Mouse (Mus musculus): ENCODE data around the gene Lca5l. TPM values are rescaled to one million over a fixed set of nuclear protein-coding genes. Genes with fewer than 3 reads are reported as not detected.
"Not testable (repeated sequence)": the region's sequence is repeated elsewhere in the genome, so short reads cannot be mapped to it uniquely, and the experiment has no call there.

Lca5l gene
- polyA plus RNA-seq, 1 experiment from 2014 or later = 1.2 TPM

- peak within 1 kb of the TSS; percentile 21 for H3K27ac ChIP-seq (ENCODE audit: low read length)
- ATAC-seq = peak; percentile 97
- H3K9ac ChIP-seq (replicated peaks; ENCODE audit: low read depth, low read length) = peak within 1 kb of the TSS; percentile 78
- peak within 1 kb of the TSS; percentile 73 for H3K4me2 ChIP-seq (ENCODE audit: low read length)
- H3K9me3 ChIP-seq (ENCODE audit: control insufficient read depth, low read length) = no peaks in the 10 kb centered on the region
- H3K4me3 ChIP-seq (replicated peaks; ENCODE audit: low read length) = peak within 1 kb of the TSS; percentile 80
- under 1% methylated on average over 68 of the region's 68 CpGs for WGBS
- H3K27me3 ChIP-seq (replicated peaks; ENCODE audit: control insufficient read depth, insufficient read depth, low read length) = no peaks in the 10 kb centered on the region
- H3K36me3 ChIP-seq (ENCODE audit: control insufficient read depth, insufficient read depth) = no peaks in the 10 kb centered on the region
- H3K4me1 ChIP-seq (replicated peaks; ENCODE audit: control insufficient read depth, insufficient read depth, low read length) = peaks cover 11% of the 10 kb centered on the region
Measured at GRCm38 (mm10) chr16:96145110-96145800, 46.8 kb downstream of the Lca5l start, which contains the start of gene Wrb. Wrb (plus strand) TSS chr16:96145407.

DNA sequence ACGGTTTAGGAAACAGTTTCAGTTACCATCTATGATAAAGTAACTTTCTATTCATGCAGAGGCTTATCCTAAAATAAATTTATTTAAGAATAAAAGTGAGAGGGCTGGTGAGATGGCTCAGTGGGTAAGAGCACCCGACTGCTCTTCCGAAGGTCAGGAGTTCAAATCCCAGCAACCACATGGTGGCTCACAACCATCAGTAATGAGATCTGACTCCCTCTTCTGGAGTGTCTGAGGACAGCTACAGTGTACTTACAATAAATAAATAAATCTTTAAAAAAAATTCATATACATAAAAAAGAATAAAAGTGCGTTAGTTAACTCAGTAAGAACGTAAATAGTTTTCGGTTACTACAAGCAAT is 47.3 kb downstream of the Lca5l start:
- not testable (repeated sequence) for H3K4me2 ChIP-seq (ENCODE audit: low read length)
- WGBS = 26% methylated on average over 6 of the region's 6 CpGs

GRCm38 (mm10) chr16:96128466-96128865 is 63.6 kb downstream of the Lca5l start:
- peaks cover 26% of the 10 kb centered on the region for H3K4me1 ChIP-seq (replicated peaks; ENCODE audit: control insufficient read depth, insufficient read depth, low read length)
- no peaks in the 10 kb centered on the region for H3K27me3 ChIP-seq (replicated peaks; ENCODE audit: control insufficient read depth, insufficient read depth, low read length)
- peak overlapping the region; percentile 75 for H3K4me2 ChIP-seq (ENCODE audit: low read length)
- H3K9ac ChIP-seq (replicated peaks; ENCODE audit: low read depth, low read length) = peak overlapping the region; percentile 93
- ATAC-seq = no peak
- peaks cover 20% of the 10 kb centered on the region for H3K36me3 ChIP-seq (ENCODE audit: control insufficient read depth, insufficient read depth)
- peak overlapping the region; percentile 96 for H3K4me3 ChIP-seq (replicated peaks; ENCODE audit: low read length)
- 2% methylated on average over 9 of the region's 9 CpGs for WGBS
- no peaks in the 10 kb centered on the region for H3K9me3 ChIP-seq (ENCODE audit: control insufficient read depth, low read length)
- H3K27ac ChIP-seq (ENCODE audit: low read length) = peak overlapping the region; percentile 98

More for the DNA sequence above, 47.3 kb downstream of the Lca5l start:
- H3K36me3 ChIP-seq (ENCODE audit: control insufficient read depth, insufficient read depth); H3K9me3 ChIP-seq (ENCODE audit: control insufficient read depth, low read length); H3K27me3 ChIP-seq (replicated peaks; ENCODE audit: control insufficient read depth, insufficient read depth, low read length); H3K9ac ChIP-seq (replicated peaks; ENCODE audit: low read depth, low read length); H3K27ac ChIP-seq (ENCODE audit: low read length): not testable (repeated sequence)
- peaks cover 11% of the 10 kb centered on the region for H3K4me1 ChIP-seq (replicated peaks; ENCODE audit: control insufficient read depth, insufficient read depth, low read length)
- peak overlapping the region; percentile 80 for H3K4me3 ChIP-seq (replicated peaks; ENCODE audit: low read length)
- peak; percentile 29 for ATAC-seq

GRCm38 (mm10) chr16:96127657-96128344 is 64.3 kb downstream of the Lca5l start, which contains the start of gene Hmgn1:
Hmgn1 (minus strand) TSS chr16:96127729.
- H3K27ac ChIP-seq (ENCODE audit: low read length) = peak within 1 kb of the TSS; percentile 98
- no peaks in the 10 kb centered on the region for H3K9me3 ChIP-seq (ENCODE audit: control insufficient read depth, low read length)
- peaks cover 26% of the 10 kb centered on the region for H3K36me3 ChIP-seq (ENCODE audit: control insufficient read depth, insufficient read depth)
- peaks cover 26% of the 10 kb centered on the region for H3K4me1 ChIP-seq (replicated peaks; ENCODE audit: control insufficient read depth, insufficient read depth, low read length)
- H3K27me3 ChIP-seq (replicated peaks; ENCODE audit: control insufficient read depth, insufficient read depth, low read length) = no peaks in the 10 kb centered on the region
- under 1% methylated on average over 60 of the region's 72 CpGs for WGBS
- H3K4me2 ChIP-seq (ENCODE audit: low read length) = peak within 1 kb of the TSS; percentile 80
- peak within 1 kb of the TSS; percentile 96 for H3K4me3 ChIP-seq (replicated peaks; ENCODE audit: low read length)
- H3K9ac ChIP-seq (replicated peaks; ENCODE audit: low read depth, low read length) = peak within 1 kb of the TSS; percentile 93
- ATAC-seq = peak; percentile 96

- 2% methylated on average over 22 of the region's 52 CpGs for WGBS
Measured at GRCm38 (mm10) chr16:96127288-96127656, 64.8 kb downstream of the Lca5l start.

DNA sequence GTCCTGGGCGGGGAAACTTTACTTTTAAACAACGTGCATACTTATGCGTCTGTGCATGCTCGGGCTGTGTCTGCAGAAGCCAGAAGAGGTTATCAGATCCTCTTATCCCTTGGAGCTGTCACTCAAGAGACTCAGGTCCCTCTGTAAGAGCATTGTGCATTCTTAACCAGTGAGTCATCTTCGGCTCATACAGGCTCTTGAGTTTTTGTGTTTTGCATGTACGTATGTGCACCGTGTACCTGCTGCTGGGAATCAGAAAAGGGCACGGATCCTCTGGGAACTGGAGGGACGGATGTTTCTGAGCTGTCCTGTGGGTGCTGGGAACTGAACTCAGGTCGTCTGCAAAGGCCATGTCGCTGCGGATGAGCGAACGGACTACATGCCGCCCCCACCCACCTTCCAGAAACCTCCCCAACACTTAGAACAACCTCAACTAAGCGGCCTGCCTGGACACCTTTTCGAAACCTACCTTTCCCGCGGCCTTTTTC is 65.3 kb downstream of the Lca5l start:
- Histone ChIP-seq H3K36me3 (ENCODE audit: control insufficient read depth, insufficient read depth) (peaks cover 30% of the 10 kb centered on the region), H3K4me3 (replicated peaks; ENCODE audit: low read length) (peak overlapping the region; percentile 96), H3K4me2 (ENCODE audit: low read length) (peak overlapping the region; percentile 80), H3K9ac (replicated peaks; ENCODE audit: low read depth, low read length) (peak overlapping the region; percentile 93), H3K27me3 (replicated peaks; ENCODE audit: control insufficient read depth, insufficient read depth, low read length) (no peaks in the 10 kb centered on the region), H3K27ac (ENCODE audit: low read length) (peak overlapping the region; percentile 98), H3K4me1 (replicated peaks; ENCODE audit: control insufficient read depth, insufficient read depth, low read length) (peaks cover 26% of the 10 kb centered on the region), H3K9me3 (ENCODE audit: control insufficient read depth, low read length) (no peaks in the 10 kb centered on the region)
- ATAC-seq = no peak
- 3% methylated on average over 19 of the region's 19 CpGs for WGBS

More at GRCm38 (mm10) chr16:96127288-96127656, 64.8 kb downstream of the Lca5l start:
- peak; percentile 67 for ATAC-seq
- no peaks in the 10 kb centered on the region for H3K9me3 ChIP-seq (ENCODE audit: control insufficient read depth, low read length)
- peaks cover 30% of the 10 kb centered on the region for H3K36me3 ChIP-seq (ENCODE audit: control insufficient read depth, insufficient read depth)
- H3K4me1 ChIP-seq (replicated peaks; ENCODE audit: control insufficient read depth, insufficient read depth, low read length) = peaks cover 26% of the 10 kb centered on the region
- H3K9ac ChIP-seq (replicated peaks; ENCODE audit: low read depth, low read length) = peak overlapping the region; percentile 93
- peak overlapping the region; percentile 96 for H3K4me3 ChIP-seq (replicated peaks; ENCODE audit: low read length)
- peak overlapping the region; percentile 98 for H3K27ac ChIP-seq (ENCODE audit: low read length)
- H3K4me2 ChIP-seq (ENCODE audit: low read length) = peak overlapping the region; percentile 80
- no peaks in the 10 kb centered on the region for H3K27me3 ChIP-seq (replicated peaks; ENCODE audit: control insufficient read depth, insufficient read depth, low read length)

- no peak overlapping the region for H3K4me2 ChIP-seq (ENCODE audit: low read length)
- H3K36me3 ChIP-seq (ENCODE audit: control insufficient read depth, insufficient read depth) = peaks cover 32% of the 10 kb centered on the region
- no peak overlapping the region for H3K4me3 ChIP-seq (replicated peaks; ENCODE audit: low read length)
- ATAC-seq = no peak
- no peak overlapping the region for H3K27ac ChIP-seq (ENCODE audit: low read length)
- H3K27me3 ChIP-seq (replicated peaks; ENCODE audit: control insufficient read depth, insufficient read depth, low read length) = no peaks in the 10 kb centered on the region
- H3K4me1 ChIP-seq (replicated peaks; ENCODE audit: control insufficient read depth, insufficient read depth, low read length) = peaks cover 4% of the 10 kb centered on the region
- H3K9me3 ChIP-seq (ENCODE audit: control insufficient read depth, low read length) = no peaks in the 10 kb centered on the region
- no peak overlapping the region for H3K9ac ChIP-seq (replicated peaks; ENCODE audit: low read depth, low read length)
- WGBS = 71% methylated on average over 4 of the region's 4 CpGs
Measured at GRCm38 (mm10) chr16:96120022-96120623, 71.9 kb downstream of the Lca5l start.

- no peak overlapping the region for H3K4me3 ChIP-seq (replicated peaks; ENCODE audit: low read length)
- no peak for ATAC-seq
- no peak overlapping the region for H3K27ac ChIP-seq (ENCODE audit: low read length)
- H3K27me3 ChIP-seq (replicated peaks; ENCODE audit: control insufficient read depth, insufficient read depth, low read length) = no peaks in the 10 kb centered on the region
- H3K36me3 ChIP-seq (ENCODE audit: control insufficient read depth, insufficient read depth) = peaks cover 2% of the 10 kb centered on the region; the same call in 1 of the 2 replicates
- no peak overlapping the region for H3K9ac ChIP-seq (replicated peaks; ENCODE audit: low read depth, low read length)
- H3K4me2 ChIP-seq (ENCODE audit: low read length) = no peak overlapping the region
- H3K9me3 ChIP-seq (ENCODE audit: control insufficient read depth, low read length) = no peaks in the 10 kb centered on the region
- no peaks in the 10 kb centered on the region for H3K4me1 ChIP-seq (replicated peaks; ENCODE audit: control insufficient read depth, insufficient read depth, low read length)
- 51% methylated on average over 4 of the region's 4 CpGs for WGBS
Measured at GRCm38 (mm10) chr16:96114729-96115128, 77.3 kb downstream of the Lca5l start.

DNA sequence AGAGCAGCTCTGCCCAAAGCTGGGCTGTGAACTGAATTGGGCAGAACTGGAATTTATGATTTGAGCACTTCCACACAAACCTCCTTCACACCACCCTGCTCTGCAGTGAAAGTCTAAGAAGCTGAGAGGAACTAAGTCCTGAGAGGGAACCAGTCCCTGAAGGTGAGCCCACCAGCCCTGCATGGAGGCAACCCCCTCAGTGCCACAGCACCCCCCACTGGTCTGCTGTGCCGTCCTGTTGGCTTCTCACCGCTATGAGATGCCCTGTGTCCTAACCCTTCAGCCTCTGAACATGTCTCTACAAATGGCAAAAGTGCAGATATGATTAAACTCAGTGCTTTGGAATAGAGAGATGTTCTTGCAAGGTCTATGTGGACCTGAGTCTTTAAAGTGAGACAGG is 79.3 kb downstream of the Lca5l start:
- Histone ChIP-seq H3K4me2 (ENCODE audit: low read length) (no peak overlapping the region), H3K36me3 (ENCODE audit: control insufficient read depth, insufficient read depth) (no peaks in the 10 kb centered on the region), H3K4me1 (replicated peaks; ENCODE audit: control insufficient read depth, insufficient read depth, low read length) (no peaks in the 10 kb centered on the region), H3K27ac (ENCODE audit: low read length) (no peak overlapping the region), H3K27me3 (replicated peaks; ENCODE audit: control insufficient read depth, insufficient read depth, low read length) (no peaks in the 10 kb centered on the region), H3K4me3 (replicated peaks; ENCODE audit: low read length) (no peak overlapping the region), H3K9me3 (ENCODE audit: control insufficient read depth, low read length) (no peaks in the 10 kb centered on the region), H3K9ac (replicated peaks; ENCODE audit: low read depth, low read length) (no peak overlapping the region)
- WGBS = 59% methylated on average over 2 of the region's 2 CpGs
- ATAC-seq = no peak

Measured in forebrain, embryonic 16.5 days (tissue).